Comparison of ENCODE assay signal across 7 mouse cellular contexts in genomic region chr11:69784793-69785272, GRCm38 (mm10). TPM values are rescaled to one million over a fixed set of nuclear protein-coding genes. Genes with fewer than 3 reads are reported as not detected.
DNase-seq lines count a peak whose midpoint lies in the region; ATAC-seq lines count a peak whose summit lies in the region.

No protein-coding gene starts in this region.

- H3K4me3 ChIP-seq in liver, embryonic 12.5 days, result peak overlapping the region; percentile 46
- no peak overlapping the region for H3K4me3 ChIP-seq in midbrain, embryonic 14.5 days (replicated peaks; ENCODE audit: low read depth, low read length)

- peaks cover 14% of the 10 kb centered on the region for H3K4me1 ChIP-seq in liver, embryonic 12.5 days
- H3K4me1 ChIP-seq in midbrain, embryonic 14.5 days (ENCODE audit: control insufficient read depth, insufficient read depth, low read length), result no peaks in the 10 kb centered on the region

- peak overlapping the region; percentile 65 for H3K4me2 ChIP-seq in liver, embryonic 12.5 days
- no peak overlapping the region for H3K4me2 ChIP-seq in midbrain, embryonic 14.5 days (ENCODE audit: low read length)

- peak; percentile 97 for DNase-seq in ES-CJ7 (ENCODE audit: low read depth, low spot score)
- DNase-seq in c-Kit-negative CD71-positive TER-119-positive erythroid progenitor cells, embryonic 14.5 days (ENCODE audit: low read depth, low spot score), result peak; percentile 56
- peak; percentile 54 for DNase-seq in heart, postnatal 25 days (ENCODE audit: low spot score)
- peak; percentile 55 for DNase-seq in testis, postnatal 10 days (ENCODE audit: low spot score)
- no peak for DNase-seq in midbrain, embryonic 14.5 days
- no peak for DNase-seq in layer of hippocampus, postnatal 25 days (ENCODE audit: extremely low spot score in 1 of 2, low spot score in 1 of 2)

- peak overlapping the region; percentile 50 for H3K9ac ChIP-seq in liver, embryonic 12.5 days
- no peak overlapping the region for H3K9ac ChIP-seq in midbrain, embryonic 14.5 days (replicated peaks; ENCODE audit: low read length)

- no peaks in the 10 kb centered on the region for H3K9me3 ChIP-seq in liver, embryonic 12.5 days (replicated peaks)
- H3K9me3 ChIP-seq in midbrain, embryonic 14.5 days (ENCODE audit: control insufficient read depth, low read length), result no peaks in the 10 kb centered on the region

- 8% methylated on average over 15 of the region's 15 CpGs for WGBS in liver, embryonic 12.5 days (ENCODE audit: insufficient replicate concordance)
- 51% methylated on average over 15 of the region's 15 CpGs for WGBS in midbrain, embryonic 14.5 days

- ATAC-seq in liver, embryonic 12.5 days, result peak; percentile 84
- no peak for ATAC-seq in midbrain, embryonic 14.5 days (ENCODE audit: low FRiP score, low TSS enrichment)

- peak overlapping the region; percentile 52 for H3K27ac ChIP-seq in liver, embryonic 12.5 days
- H3K27ac ChIP-seq in midbrain, embryonic 14.5 days (replicated peaks; ENCODE audit: low read depth, low read length), result no peak overlapping the region

- peaks cover 28% of the 10 kb centered on the region for H3K27me3 ChIP-seq in liver, embryonic 12.5 days (replicated peaks)
- H3K27me3 ChIP-seq in midbrain, embryonic 14.5 days (ENCODE audit: control insufficient read depth, insufficient read depth, low read length), result no peaks in the 10 kb centered on the region

- intact Hi-C loops in heart, postnatal 25 days (cut with DNase I), result no loop called here

- no peaks in the 10 kb centered on the region for H3K36me3 ChIP-seq in liver, embryonic 12.5 days
- no peaks in the 10 kb centered on the region for H3K36me3 ChIP-seq in midbrain, embryonic 14.5 days (ENCODE audit: control insufficient read depth, insufficient read depth, low read length)

RNA-seq across cellular contexts. Expression of gene Chrnb1, which starts 10.9 kb away (rescaled TPM):
- 1 to 10 TPM; 4.8 to 5.0 TPM for total RNA-seq in heart, postnatal 25 days (2021)
- polyA plus RNA-seq in liver, embryonic 12.5 days (2016; fragmentation: Nextera tagmentation; extraction: Ambion mirVana), result 0.63 and 0.64 TPM in 2 replicates
- 0.80 and 1.3 TPM in 2 replicates for polyA plus RNA-seq in midbrain, embryonic 14.5 days (2014; fragmentation: Nextera tagmentation; extraction: Ambion mirVana)
- 1 to 10 TPM in 1 of 2 experiments, under 1 TPM in 1; 0.79 to 1.1 TPM for total RNA-seq in layer of hippocampus, postnatal 25 days (2021)

RNA-seq across cellular contexts. Expression of gene Fgf11, which starts 16.8 kb away (rescaled TPM):
- total RNA-seq in heart, postnatal 25 days (2021), result 1 to 10 TPM; 2.2 to 2.4 TPM
- 0.45 and 0.48 TPM in 2 replicates for polyA plus RNA-seq in liver, embryonic 12.5 days (2016; fragmentation: Nextera tagmentation; extraction: Ambion mirVana)
- 3.2 and 3.6 TPM in 2 replicates for polyA plus RNA-seq in midbrain, embryonic 14.5 days (2014; fragmentation: Nextera tagmentation; extraction: Ambion mirVana)
- total RNA-seq in layer of hippocampus, postnatal 25 days (2021), result 10 to 100 TPM; 28.3 to 33.3 TPM

RNA-seq across cellular contexts. Expression of gene Zbtb4, which starts 19.1 kb away (rescaled TPM):
- 10 to 100 TPM; 33.3 to 39.6 TPM for total RNA-seq in heart, postnatal 25 days (2021)
- polyA plus RNA-seq in liver, embryonic 12.5 days (2016; fragmentation: Nextera tagmentation; extraction: Ambion mirVana), result 0.43 and 0.70 TPM in 2 replicates
- polyA plus RNA-seq in midbrain, embryonic 14.5 days (2014; fragmentation: Nextera tagmentation; extraction: Ambion mirVana), result 3.8 and 4.2 TPM in 2 replicates
- total RNA-seq in layer of hippocampus, postnatal 25 days (2021), result 100 to 1,000 TPM; 110 to 118 TPM

RNA-seq across cellular contexts. Expression of gene Tmem102, which starts 20.6 kb away (rescaled TPM):
- total RNA-seq in heart, postnatal 25 days (2021), result under 1 TPM; 0.26 to 0.45 TPM
- 0.59 and 0.72 TPM in 2 replicates for polyA plus RNA-seq in liver, embryonic 12.5 days (2016; fragmentation: Nextera tagmentation; extraction: Ambion mirVana)
- polyA plus RNA-seq in midbrain, embryonic 14.5 days (2014; fragmentation: Nextera tagmentation; extraction: Ambion mirVana), result 0.58 and 0.82 TPM in 2 replicates
- not detected for total RNA-seq in layer of hippocampus, postnatal 25 days (2021)

RNA-seq across cellular contexts. Expression of gene Slc35g3, which starts 23.1 kb away (rescaled TPM):
- not detected for total RNA-seq in heart, postnatal 25 days (2021)
- not detected in 2 replicates for polyA plus RNA-seq in liver, embryonic 12.5 days (2016; fragmentation: Nextera tagmentation; extraction: Ambion mirVana)
- polyA plus RNA-seq in midbrain, embryonic 14.5 days (2014; fragmentation: Nextera tagmentation; extraction: Ambion mirVana), result 0.14 TPM in 1 of 2 replicates, not detected in the other
- total RNA-seq in layer of hippocampus, postnatal 25 days (2021), result not detected

Comparison
In these comparisons a context has a peak if more than half of its experiments do, and no peak if none do; other contexts are left out.
1. DNase-seq: peak in ES-CJ7 (single experiment), c-Kit-negative CD71-positive TER-119-positive erythroid progenitor cells, embryonic 14.5 days (single experiment), heart, postnatal 25 days (single experiment) and testis, postnatal 10 days (single experiment); none in midbrain, embryonic 14.5 days (single experiment) and layer of hippocampus, postnatal 25 days (0 of 2).
2. RNA of gene Fgf11, which starts 16.8 kb away (total RNA-seq): 28.3 to 33.3 TPM in layer of hippocampus, postnatal 25 days; 2.2 to 2.4 TPM in heart, postnatal 25 days; every median in the first group is over 4 times any median in the second.